Mouse (Mus musculus) embryo, embryonic 9.5 days (tissue): ENCODE results near the gene Nr4a3.

ENCODE experiments used
- DNase-seq: peaks from one replicate; pipeline ENCODE4 v3.0.0-alpha.2; 2017; ENCODE audit errors: extremely low spot score

Nr4a3 gene

GRCm38 (mm10) chr4:48044491-48045211 lies at the start of gene Nr4a3:
Gene Nr4a3, plus strand, starts transcription at chr4:48045153.
- peak; percentile 89 for DNase-seq

- no peak for DNase-seq
Observed at GRCm38 (mm10) chr4:48002969-48003368, 42.0 kb upstream of the Nr4a3 start.

GRCm38 (mm10) chr4:48003456-48003855 lies 41.5 kb upstream of the Nr4a3 start:
- no peak for DNase-seq

- no peak for DNase-seq
Observed at GRCm38 (mm10) chr4:48006355-48006754, 38.6 kb upstream of the Nr4a3 start.

GRCm38 (mm10) chr4:48012209-48012608 lies 32.7 kb upstream of the Nr4a3 start:
- no peak for DNase-seq

- no peak for DNase-seq
Observed at GRCm38 (mm10) chr4:48022966-48023365, 22.0 kb upstream of the Nr4a3 start.

- peak; percentile 22 for DNase-seq
Observed at GRCm38 (mm10) chr4:48029652-48030051, 15.3 kb upstream of the Nr4a3 start.

- no peak for DNase-seq
Observed at GRCm38 (mm10) chr4:48034287-48034686, 10.7 kb upstream of the Nr4a3 start.

- DNase-seq, result no peak
Observed at GRCm38 (mm10) chr4:48037646-48038045, 7.3 kb upstream of the Nr4a3 start.

GRCm38 (mm10) chr4:48038847-48039246 lies 6.1 kb upstream of the Nr4a3 start:
- no peak for DNase-seq

GRCm38 (mm10) chr4:48039736-48040135 lies 5.2 kb upstream of the Nr4a3 start:
- DNase-seq, result no peak

GRCm38 (mm10) chr4:48042466-48042785 lies 2.5 kb upstream of the Nr4a3 start:
- no peak for DNase-seq

GRCm38 (mm10) chr4:48042786-48043701 lies 1.9 kb upstream of the Nr4a3 start:
- peak; percentile 95 for DNase-seq

GRCm38 (mm10) chr4:48044141-48044490 lies 837 bp upstream of the Nr4a3 start:
- DNase-seq, result no peak

- DNase-seq, result no peak
Observed at GRCm38 (mm10) chr4:48045281-48045720, 348 bp downstream of the Nr4a3 start.

GRCm38 (mm10) chr4:48045721-48046460 lies 938 bp downstream of the Nr4a3 start:
- DNase-seq, result peak; percentile 73

- no peak for DNase-seq
Observed at GRCm38 (mm10) chr4:48046461-48046901, 1.5 kb downstream of the Nr4a3 start.

- DNase-seq, result peak; percentile 65
Observed at GRCm38 (mm10) chr4:48047136-48047765, 2.3 kb downstream of the Nr4a3 start.

- DNase-seq, result peak; percentile 75
Observed at GRCm38 (mm10) chr4:48047766-48048371, 2.9 kb downstream of the Nr4a3 start.

- no peak for DNase-seq
Observed at GRCm38 (mm10) chr4:48048456-48049315, 3.7 kb downstream of the Nr4a3 start.
